In the genomic region with DNA sequence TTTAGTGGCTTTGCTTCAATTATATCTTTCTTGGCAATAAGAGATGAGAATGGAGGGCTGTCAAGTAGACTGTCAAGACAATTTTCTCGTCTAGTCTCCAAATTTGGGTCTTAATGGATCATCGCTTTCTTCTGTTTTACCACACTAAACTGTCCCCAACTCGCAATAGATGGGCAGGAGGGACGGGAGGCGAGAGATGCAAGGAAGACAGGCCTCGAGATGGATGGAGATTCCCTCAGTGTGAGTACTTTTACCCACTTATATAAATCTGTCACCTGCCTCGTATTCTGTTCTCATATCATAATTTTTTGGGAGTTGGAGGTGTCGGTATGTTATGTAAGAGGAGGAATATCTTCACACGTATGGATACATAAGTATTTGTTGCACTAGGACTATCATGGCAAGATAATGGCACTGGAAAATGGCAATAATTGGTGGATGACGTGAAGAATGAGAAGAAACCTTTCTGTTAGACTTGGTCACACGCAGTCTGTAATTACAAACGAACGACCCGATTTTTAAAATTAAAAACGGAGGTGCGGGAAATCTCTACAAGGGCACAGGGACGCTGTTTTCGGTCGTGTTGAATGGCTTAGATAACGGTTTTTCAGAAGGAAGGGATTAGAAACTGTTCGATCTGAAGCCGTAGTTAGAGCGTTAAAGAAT, we compare ENCODE assay signal across 8 mouse cellular contexts. TPM values are rescaled to one million over a fixed set of nuclear protein-coding genes. Genes with fewer than 3 reads are reported as not detected.
DNase-seq lines count a peak whose midpoint lies in the region; ATAC-seq and TF ChIP-seq lines count a peak whose summit lies in the region.

No protein-coding gene starts in this region.

- H3K4me2 ChIP-seq in hindbrain, embryonic 13.5 days = peak overlapping the region; percentile 52
- H3K4me2 ChIP-seq in midbrain, embryonic 16.5 days (ENCODE audit: low read length) = peak overlapping the region; percentile 49

- peak overlapping the region; percentile 69 for H3K4me3 ChIP-seq in left cerebral cortex, adult 2 months
- H3K4me3 ChIP-seq in hindbrain, embryonic 13.5 days = peak overlapping the region; percentile 73
- H3K4me3 ChIP-seq in midbrain, embryonic 16.5 days (ENCODE audit: low read depth, low read length) = peak overlapping the region; percentile 75

- TF ChIP-seq CTCF in left cerebral cortex, adult 2 months (IDR thresholded peaks at IDR 0.05) = no peak

- no peak for ATAC-seq in hindbrain, embryonic 13.5 days (ENCODE audit: low FRiP score)
- ATAC-seq in midbrain, embryonic 16.5 days = no peak

- WGBS in hindbrain, embryonic 13.5 days = 17% methylated on average over 23 of the region's 23 CpGs
- WGBS in midbrain, embryonic 16.5 days = 12% methylated on average over 23 of the region's 23 CpGs

- H3K27ac ChIP-seq in left cerebral cortex, adult 2 months = peak overlapping the region; percentile 90
- H3K27ac ChIP-seq in hindbrain, embryonic 13.5 days = peak overlapping the region; percentile 77
- peak overlapping the region; percentile 87 for H3K27ac ChIP-seq in midbrain, embryonic 16.5 days (ENCODE audit: low read length)

- no peaks in the 10 kb centered on the region for H3K9me3 ChIP-seq in hindbrain, embryonic 13.5 days
- H3K9me3 ChIP-seq in midbrain, embryonic 16.5 days (replicated peaks; ENCODE audit: control insufficient read depth, low read length, poor library complexity, severe bottlenecking) = no peaks in the 10 kb centered on the region

- DNase-seq in left cerebral cortex, adult 2 months (ENCODE audit: extremely low spot score in 1 of 2, low spot score in 2 of 2) = no peak
- DNase-seq in left cerebral cortex, adult 11 months (ENCODE audit: low spot score) = no peak
- peak; percentile 48 to 61 for DNase-seq in cerebellum, postnatal 10 days
- DNase-seq in ovary, postnatal 14 days (ENCODE audit: low spot score) = no peak
- DNase-seq in adrenal gland, postnatal 4 days (ENCODE audit: low spot score in 2 of 2) = no peak
- DNase-seq in kidney, postnatal 36 days = no peak

- intact Hi-C loops in left cerebral cortex, adult 2 months (cut with DNase I) = loop anchor here (1.0 to 5.0 kb wide), 4 partner anchors 142 to 328 kb away; partner anchors contain the start of genes B2m, Gatm, Slc30a4 and Sord

- H3K27me3 ChIP-seq in hindbrain, embryonic 13.5 days = peaks cover 10% of the 10 kb centered on the region; the same call in 1 of the 2 replicates
- no peaks in the 10 kb centered on the region for H3K27me3 ChIP-seq in midbrain, embryonic 16.5 days (ENCODE audit: control insufficient read depth, insufficient read depth, low read depth, low read length)

- peaks cover 9% of the 10 kb centered on the region for H3K4me1 ChIP-seq in hindbrain, embryonic 13.5 days (replicated peaks)
- H3K4me1 ChIP-seq in midbrain, embryonic 16.5 days (ENCODE audit: control insufficient read depth, insufficient read depth, low read length) = peaks cover 3% of the 10 kb centered on the region; the same call in 1 of the 2 replicates

- H3K9ac ChIP-seq in hindbrain, embryonic 13.5 days = peak overlapping the region; percentile 67
- peak overlapping the region; percentile 65 for H3K9ac ChIP-seq in midbrain, embryonic 16.5 days (ENCODE audit: low read depth, low read length)

- H3K36me3 ChIP-seq in hindbrain, embryonic 13.5 days = no peaks in the 10 kb centered on the region
- no peaks in the 10 kb centered on the region for H3K36me3 ChIP-seq in midbrain, embryonic 16.5 days (ENCODE audit: control insufficient read depth, insufficient read depth, low read length)

RNA-seq across cellular contexts. Expression of gene Shf, which starts 5.8 kb away (rescaled TPM):
- 10 to 100 TPM; 70.3 to 78.4 TPM for total RNA-seq in left cerebral cortex, adult 2 months (2021)
- 12.9 and 13.5 TPM in 2 replicates for polyA plus RNA-seq in hindbrain, embryonic 13.5 days (2015; fragmentation: Nextera tagmentation; extraction: Ambion mirVana)
- polyA plus RNA-seq in midbrain, embryonic 16.5 days (2015; fragmentation: Nextera tagmentation; extraction: Ambion mirVana) = 8.9 and 9.5 TPM in 2 replicates
- total RNA-seq in adrenal gland, postnatal 4 days (2021) = 10 to 100 TPM; 30.5 to 32.7 TPM

RNA-seq across cellular contexts. Expression of gene Slc28a2, which starts 51.5 kb away (rescaled TPM):
- under 1 TPM in 1 of 2 experiments, not detected in 1; 0.12 TPM for total RNA-seq in left cerebral cortex, adult 2 months (2021)
- polyA plus RNA-seq in hindbrain, embryonic 13.5 days (2015; fragmentation: Nextera tagmentation; extraction: Ambion mirVana) = 0.05 and 0.14 TPM in 2 replicates
- polyA plus RNA-seq in midbrain, embryonic 16.5 days (2015; fragmentation: Nextera tagmentation; extraction: Ambion mirVana) = not detected in 2 replicates
- total RNA-seq in adrenal gland, postnatal 4 days (2021) = 1 to 10 TPM; 1.8 to 2.4 TPM

RNA-seq across cellular contexts. Expression of gene Duox1, which starts 59.3 kb away (rescaled TPM):
- total RNA-seq in left cerebral cortex, adult 2 months (2021) = not detected
- 0.13 and 0.16 TPM in 2 replicates for polyA plus RNA-seq in hindbrain, embryonic 13.5 days (2015; fragmentation: Nextera tagmentation; extraction: Ambion mirVana)
- polyA plus RNA-seq in midbrain, embryonic 16.5 days (2015; fragmentation: Nextera tagmentation; extraction: Ambion mirVana) = 0.07 and 0.11 TPM in 2 replicates
- under 1 TPM in 1 of 2 experiments, not detected in 1; 0.06 TPM for total RNA-seq in adrenal gland, postnatal 4 days (2021)

Comparison
In these comparisons a context has a peak if more than half of its experiments do, and no peak if none do; other contexts are left out.
1. DNase-seq: peak in cerebellum, postnatal 10 days (2 of 2); none in left cerebral cortex, adult 2 months (0 of 2), left cerebral cortex, adult 11 months (single experiment), ovary, postnatal 14 days (single experiment), adrenal gland, postnatal 4 days (0 of 2) and kidney, postnatal 36 days (0 of 2).
2. Peak in every context shown above with its lines, with median percentiles within 50 percentile points of each other: H3K27ac ChIP-seq and H3K4me3 ChIP-seq.